Mouse (Mus musculus): ENCODE results near the gene Dmbx1.

Dmbx1 gene

DNA sequence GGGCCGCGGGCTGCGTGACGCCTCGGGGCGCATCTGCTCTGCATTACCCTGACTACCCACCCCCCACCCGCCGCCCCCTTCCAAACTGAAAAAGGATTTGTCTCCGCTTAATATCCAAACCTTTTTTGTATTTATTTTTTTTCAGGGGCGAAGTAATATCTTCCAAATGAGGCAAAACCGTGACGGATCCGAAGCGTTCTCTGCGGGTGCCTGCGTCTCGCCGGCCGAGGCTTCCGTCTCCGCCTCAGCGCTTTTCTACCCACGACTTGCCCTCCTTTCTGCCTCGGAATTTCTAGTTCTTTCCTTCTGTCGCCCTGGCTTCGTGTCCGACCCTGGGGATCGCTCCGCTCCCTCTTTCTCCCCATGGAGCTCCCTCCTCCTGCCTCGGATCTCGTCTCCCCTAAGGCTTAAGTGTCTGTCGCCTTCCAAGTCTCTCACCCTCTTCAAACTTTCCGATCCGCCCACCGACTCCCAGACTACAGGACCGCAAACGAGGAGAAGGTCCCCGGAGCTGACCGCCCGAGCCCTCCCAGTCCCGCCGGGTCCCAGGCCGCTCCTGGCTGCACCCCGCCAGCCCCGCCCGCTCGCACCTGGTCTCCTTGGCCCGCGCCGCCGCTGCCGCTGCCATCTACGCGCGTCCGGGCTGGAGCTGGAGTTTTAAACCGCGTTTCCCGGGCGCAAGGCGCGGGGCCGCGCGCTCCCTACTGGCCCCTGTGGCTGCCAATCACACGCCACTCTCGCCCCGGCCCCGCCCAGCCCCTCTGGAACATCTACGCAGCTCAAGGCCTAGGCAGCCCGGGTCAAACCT is at the start of gene Dmbx1:
Gene Dmbx1, minus strand, starts transcription at position 632 of the 808 bp plus-strand sequence.
- peak; percentile 61 for DNase-seq (ENCODE audit: low spot score)

DNA sequence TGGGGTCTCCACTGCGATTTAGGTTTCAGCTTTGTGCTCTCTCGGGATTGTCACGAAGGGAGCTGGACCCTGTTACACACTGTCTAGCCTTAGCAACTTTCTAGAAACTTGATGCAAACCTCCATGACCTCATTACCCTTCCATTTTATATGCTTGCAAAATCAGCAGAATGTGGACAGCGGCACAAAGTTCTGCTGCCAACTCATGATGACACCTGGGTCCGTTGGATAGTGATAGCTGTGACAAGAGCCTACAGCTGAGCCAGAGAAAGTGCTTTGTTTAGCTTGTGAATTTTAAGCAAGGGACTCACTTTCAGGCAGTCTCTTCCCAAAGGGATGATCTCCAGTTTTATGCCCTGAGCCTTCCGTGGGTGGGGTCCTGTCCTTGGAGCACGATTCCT is 49.7 kb upstream of the Dmbx1 start:
- DNase-seq (ENCODE audit: low spot score), result no peak

DNA sequence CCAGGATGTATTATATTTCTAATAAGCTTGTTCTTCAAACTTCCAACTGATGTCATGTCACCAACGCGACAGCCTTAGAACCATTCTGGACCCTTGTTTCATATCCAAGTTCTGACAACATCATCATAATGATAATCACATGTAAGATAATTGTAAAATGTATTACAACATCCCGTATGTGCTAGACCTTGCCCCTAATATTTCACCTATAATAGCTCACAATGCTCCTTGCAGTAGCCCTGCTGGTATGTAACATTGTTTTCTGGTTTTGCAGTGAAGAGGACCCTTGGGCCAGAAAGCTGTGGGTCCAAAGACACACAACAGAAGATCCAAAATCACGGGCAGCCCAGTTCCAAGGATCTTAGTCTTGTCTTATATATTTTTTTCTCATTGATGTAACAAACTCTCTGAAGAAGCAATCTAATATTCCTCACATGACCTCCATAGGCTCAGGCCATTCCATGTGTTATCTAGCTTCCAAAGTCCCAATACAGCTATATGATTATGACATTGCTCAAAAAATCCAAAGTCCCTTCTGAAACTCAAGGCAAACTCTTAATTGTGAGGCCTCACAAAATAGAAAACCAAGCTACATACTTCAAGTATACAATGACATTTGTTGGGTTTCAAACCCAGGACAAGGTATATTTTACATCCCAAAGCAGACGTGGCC is 48.3 kb upstream of the Dmbx1 start:
- no peak for DNase-seq (ENCODE audit: low spot score)

DNA sequence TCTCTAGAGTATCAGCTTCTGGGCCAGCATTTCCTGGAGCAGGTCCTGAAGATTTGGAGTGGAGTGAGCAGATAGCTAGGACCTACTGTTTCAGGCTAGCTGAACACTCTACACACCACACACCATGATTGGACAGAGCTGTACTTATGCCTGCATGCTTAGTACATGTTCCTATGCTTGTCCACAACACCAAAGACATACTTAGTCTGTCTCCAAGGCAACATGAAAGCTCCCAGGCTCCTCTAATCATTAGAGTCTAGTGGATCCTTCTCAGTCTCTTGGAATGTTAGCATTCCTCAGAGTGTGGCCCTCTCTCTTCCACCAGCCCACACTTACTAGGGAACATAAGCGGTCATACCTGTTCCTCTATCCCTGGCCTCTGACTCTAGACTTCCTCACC is 47.7 kb upstream of the Dmbx1 start:
- DNase-seq (ENCODE audit: low spot score), result no peak

DNA sequence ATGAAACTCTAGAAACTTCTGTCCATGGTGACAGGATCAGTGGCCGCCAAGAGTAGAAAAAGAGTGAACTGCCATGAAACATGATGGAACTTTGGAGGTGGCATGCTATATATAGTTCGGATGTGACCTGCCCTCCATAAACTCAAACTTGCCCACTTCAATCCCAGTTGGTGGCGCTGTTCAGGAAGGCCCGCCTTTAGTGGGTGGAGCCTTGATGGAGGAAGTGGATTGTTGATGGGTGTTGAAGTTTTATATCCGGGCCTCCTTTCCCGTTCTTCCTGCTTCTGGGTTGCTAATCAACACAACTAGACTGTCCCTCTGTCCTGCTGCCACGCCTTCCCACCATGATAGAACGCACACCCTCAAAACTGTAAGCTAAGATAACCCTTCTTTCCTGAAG is 45.2 kb upstream of the Dmbx1 start:
- no peak for DNase-seq (ENCODE audit: low spot score)

DNA sequence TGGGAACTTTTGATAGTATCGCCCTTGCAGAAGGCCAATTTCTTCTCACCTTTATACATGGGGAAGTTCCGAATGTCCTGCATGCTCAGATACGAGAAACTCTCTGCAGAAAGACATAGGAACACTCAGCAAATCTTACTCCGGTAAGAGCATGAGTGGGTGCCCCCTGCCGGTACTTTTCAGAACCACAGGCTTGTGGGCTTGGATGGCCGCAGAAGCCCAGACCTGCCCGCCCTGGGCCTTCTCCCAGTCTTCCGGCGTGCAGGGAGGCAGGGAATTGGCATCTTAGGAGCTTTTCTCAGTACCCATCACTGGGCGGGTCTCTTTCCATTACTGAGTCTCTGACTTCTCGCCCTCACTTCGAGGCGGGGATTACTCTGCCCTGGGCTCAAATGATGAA is 44.4 kb upstream of the Dmbx1 start:
- peak; percentile 95 for DNase-seq (ENCODE audit: low spot score)

DNA sequence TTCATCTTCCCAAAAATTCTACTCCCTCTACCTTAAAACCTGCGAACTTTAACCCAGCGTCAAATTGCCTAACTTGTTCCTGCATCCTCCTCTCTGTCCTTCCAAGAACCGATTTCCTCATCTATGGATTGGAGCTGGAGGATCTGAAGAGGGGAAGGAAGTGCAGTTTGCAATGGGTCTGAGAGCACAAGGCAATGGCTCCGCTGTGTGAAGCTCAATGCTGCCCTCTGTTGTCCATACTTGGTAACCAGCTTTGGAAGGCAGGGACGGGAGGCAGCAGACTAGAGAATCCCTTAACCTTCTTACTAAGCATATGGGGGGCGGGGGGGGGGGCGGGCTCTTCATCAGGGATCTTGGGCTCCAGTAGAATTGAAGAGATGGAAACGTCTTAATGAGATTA is 41.0 kb upstream of the Dmbx1 start:
- peak; percentile 94 for DNase-seq (ENCODE audit: low spot score)

DNA sequence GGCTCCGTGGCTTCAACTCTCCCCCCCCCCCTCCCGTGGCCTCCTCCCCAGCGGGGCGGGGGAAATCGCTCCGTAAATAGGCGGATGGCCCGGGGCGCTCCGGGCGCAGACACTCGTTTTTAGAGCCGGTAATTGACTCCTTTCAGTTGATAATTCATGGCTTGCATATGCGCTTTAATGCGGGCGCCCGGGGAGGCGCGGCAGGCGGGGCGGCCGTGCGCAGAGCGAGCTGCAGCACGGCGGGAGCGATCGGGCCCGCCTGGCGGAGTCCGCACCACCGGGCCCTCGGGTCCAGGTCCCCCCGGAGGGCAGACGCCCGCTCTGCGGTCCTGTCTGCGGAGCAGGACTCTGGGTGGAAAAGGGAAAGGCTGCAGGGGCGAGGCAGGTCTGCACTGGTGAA is 39.7 kb upstream of the Dmbx1 start:
- no peak for DNase-seq (ENCODE audit: low spot score)

DNA sequence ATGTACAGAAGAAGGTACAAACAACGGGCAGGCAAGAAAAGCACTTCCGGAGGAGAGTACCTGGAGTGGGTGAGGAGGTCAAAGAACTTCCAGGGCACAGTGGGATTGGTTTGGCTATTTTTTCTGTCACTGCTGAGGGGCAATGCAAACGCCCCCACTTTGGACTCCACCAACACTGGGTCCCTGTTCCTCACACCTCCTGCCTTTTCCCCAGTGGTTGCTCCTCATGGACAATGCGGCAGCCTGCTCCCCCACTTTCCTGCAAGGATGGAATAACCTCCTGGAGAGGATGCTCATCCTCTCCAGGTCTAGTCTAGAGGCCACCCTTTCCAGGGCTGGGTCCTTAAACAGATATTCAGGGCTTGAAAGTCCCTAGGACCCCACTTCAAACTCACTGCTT is 39.2 kb upstream of the Dmbx1 start:
- no peak for DNase-seq (ENCODE audit: low spot score)

DNA sequence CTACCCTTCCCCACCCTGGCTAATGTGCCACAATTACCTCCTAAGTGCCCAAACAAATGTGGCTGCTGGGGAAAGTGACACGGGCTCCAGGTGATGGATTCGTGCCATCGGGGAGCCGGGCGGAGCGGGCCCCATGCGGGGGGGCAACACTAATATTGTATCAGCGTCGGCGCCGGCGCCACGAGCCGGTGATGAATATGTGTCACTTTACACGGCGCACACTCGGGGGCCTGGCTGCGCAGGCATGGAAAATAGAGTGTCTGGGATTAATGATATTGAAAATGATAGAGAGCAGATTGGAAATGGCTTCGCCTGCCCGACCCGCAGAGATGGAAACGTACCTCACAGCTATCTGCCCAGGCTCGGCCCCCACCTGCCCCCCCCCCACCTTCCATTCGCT is 32.8 kb upstream of the Dmbx1 start:
- no peak for DNase-seq (ENCODE audit: low spot score)

DNA sequence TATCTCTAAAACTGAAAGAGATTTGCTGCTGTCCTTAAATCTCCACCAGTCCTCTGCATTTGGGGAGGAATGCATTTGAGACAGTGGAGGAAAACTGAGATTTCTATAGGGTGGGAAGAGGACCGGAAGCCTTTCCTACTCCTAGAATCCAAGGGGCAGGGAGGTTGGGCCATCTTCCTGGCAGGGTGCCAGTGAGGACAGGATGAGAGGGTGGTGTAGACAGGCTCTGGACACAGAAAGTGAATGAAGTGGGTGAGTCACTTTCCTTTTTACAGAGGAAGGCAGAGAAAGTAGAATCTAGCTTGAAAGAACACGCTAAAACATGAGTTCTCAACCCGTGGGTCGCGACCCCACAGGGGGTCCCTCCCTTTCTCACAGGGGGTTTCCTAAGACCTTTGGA is 24.7 kb upstream of the Dmbx1 start:
- DNase-seq (ENCODE audit: low spot score), result no peak

DNA sequence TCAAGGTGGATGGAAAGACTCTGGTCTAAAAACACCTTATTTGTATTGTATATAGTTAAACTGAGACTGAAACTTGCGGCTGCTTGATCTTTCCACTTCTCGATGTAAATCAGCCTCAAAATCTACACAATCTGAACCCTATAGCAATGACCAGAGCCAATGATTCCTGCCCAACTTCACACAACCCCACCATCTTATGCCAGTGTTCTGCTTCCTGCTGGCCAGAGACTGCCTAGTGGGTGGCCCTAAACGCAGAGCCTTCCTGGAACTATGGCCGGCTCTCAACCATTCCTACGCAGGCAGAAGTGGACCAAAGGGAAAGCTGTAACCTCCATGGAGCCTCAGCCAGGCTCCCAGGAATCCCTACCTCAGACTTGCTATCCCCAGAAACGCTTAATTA is 24.0 kb upstream of the Dmbx1 start:
- DNase-seq (ENCODE audit: low spot score), result no peak

DNA sequence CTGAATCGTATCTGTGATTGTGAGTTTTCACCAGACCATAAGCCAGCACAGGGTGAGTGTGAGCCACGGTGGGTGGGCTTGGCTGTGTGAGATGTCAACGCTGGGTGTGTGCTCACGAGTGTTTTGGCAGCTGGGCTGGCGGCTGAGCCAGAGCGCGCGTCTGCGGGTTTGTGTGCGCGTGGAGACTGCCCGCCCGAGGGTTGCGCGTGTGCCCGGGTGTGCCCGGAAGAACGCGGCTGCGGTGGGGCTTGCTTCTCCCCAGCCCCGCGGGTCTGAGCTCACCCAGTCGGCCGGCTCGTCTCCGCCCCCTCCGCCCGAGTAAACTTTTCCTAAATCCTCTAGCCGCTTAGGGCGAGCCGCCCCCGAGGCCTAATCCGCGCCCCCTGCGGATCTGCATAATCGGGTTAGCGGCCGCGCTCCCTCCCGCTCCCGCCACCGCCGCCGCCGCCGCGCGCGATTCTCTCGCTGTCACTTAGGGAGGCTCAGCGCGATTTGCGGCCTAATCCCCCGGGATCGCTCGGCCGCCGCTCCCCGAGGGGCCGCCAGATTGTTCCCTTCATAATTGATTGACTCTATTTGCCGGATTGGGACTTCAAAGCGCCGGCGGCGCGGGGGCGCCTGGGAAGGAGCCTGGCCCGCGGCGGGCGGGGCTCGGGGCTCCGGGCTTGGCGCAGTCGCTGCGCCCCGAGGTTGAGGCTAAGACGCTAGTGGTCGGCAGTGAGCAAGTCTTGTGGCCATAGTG is 23.1 kb upstream of the Dmbx1 start:
- DNase-seq (ENCODE audit: low spot score), result peak; percentile 81

DNA sequence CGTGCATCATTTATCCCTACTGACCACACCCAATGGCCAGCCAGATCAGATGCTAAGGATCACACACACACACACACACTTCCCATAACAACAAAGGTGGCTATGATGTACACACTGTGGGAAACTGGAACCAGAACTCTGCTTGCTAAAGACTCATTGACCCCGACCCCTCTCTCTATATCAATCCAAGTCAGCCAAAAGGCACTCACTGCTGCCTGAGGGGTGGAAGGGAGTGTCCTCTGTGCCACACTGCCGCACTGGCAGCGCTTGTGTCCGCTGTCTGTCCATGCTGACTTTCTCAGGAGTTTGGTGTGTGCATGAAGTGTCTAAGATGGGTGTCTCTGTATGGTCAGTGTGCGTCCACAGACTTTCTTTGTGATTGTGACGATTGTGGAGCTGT is 22.3 kb upstream of the Dmbx1 start:
- no peak for DNase-seq (ENCODE audit: low spot score)

DNA sequence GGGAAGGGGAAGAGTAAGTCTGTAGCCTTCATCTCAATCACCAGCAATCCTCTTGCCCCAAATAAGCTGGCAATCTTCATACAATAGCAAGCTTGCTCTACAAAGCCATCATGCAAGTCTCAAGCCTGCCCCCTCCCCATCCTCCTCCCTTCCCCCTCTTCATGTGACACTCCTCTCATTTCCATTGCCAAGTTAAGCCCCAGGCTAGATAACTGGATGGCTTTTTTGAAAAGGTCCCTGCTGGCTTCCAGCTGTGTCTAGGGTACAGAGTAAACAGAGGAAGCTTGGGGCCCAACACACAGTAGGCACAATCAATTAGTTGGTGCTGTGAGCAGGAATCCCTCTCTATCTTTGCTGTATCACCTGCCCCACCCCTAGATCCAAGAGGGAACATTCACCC is 19.8 kb upstream of the Dmbx1 start:
- no peak for DNase-seq (ENCODE audit: low spot score)

DNA sequence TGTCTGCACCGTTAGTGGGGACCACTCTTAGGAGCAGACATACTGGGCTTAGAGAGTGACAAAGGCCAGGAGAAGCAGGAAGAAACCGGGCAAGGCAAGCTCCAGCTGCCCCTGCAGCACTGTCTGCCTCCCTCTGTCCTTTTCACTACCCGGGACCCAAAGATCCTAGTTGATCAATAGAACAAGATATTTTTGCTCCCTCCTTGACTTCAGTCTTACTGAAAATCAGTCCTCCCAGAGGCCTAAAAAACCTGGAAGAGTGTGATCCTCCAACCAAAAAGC is 15.7 kb upstream of the Dmbx1 start:
- DNase-seq (ENCODE audit: low spot score), result no peak

DNA sequence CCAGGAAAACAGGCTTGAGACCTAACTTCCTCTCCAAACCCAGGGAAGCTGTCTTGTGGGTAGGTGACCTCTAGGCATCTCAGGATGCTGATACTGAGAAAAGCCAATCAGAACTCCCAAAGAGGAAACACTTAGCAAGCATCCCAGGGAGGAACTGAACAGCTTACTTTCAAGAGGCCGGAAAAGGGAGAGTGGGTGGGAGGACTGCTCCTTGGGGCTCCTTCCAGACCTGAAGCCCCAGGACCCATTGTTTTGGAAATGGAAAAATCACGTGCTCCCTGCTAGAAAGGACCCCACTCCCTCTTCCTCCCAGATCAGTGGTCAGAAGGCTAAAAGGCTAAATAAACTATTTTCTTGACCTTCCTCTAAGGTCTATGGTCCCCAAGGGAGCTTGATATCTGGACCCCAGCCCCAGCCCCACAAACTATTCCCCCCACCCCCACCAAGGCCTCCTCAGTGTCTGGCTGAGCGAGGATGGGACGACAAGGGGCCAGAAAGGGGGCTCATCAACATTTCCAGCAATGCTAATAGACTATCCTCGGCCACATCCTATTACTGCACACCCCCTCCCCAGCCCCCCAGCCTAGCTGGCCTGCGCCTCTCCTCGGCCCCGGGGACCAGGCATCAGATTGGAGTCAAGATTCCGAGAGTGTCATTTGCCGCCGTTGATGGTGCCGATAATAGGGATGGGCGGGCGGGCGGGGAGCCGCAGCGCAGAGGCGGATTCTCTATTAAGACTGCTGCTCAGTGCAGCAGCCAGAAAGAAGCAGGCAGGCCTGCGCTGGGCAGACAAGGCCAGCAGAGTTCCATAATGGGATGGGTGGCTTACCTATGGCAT is 15.1 kb upstream of the Dmbx1 start:
- no peak for DNase-seq (ENCODE audit: low spot score)

DNA sequence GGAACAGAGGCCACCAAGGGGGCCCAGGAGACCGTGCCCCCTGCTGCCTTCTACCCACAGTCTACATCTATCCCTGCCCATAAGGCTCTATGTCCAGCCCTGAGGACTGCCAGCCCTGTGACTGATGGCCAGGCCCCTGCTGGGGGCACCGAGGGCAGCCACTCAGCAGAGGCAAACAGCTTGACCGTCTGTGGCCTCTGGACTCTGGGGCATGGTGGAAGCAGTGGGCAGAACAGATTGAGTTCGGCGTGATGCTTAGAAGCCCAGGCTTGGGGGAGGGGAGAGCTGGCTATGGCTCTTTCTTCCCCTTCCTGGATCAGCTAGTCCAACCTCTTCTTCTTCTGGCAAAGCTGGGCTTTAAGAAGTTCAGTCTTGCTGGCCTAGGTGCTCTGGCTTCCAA is 13.8 kb upstream of the Dmbx1 start:
- DNase-seq (ENCODE audit: low spot score), result peak; percentile 38

DNA sequence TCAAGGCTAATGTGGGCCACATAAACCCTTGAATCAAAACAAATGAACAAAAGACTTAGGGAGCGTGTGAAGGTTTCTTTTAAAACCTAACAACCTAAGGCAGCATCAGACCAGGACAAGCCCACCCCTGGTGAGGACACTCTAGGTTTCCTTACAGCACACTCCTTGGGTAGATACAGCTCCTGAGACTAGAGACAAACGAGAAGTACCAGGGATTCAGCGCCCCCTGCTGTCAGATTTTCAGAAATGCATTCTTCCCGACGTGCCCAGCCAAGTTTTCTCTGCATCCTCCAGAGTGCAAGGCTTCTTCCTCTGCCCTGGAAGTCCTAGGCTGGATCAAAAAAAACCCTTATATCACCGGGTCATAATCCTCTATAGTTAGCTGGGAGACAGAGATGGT is 13.0 kb upstream of the Dmbx1 start:
- peak; percentile 89 for DNase-seq (ENCODE audit: low spot score)

DNA sequence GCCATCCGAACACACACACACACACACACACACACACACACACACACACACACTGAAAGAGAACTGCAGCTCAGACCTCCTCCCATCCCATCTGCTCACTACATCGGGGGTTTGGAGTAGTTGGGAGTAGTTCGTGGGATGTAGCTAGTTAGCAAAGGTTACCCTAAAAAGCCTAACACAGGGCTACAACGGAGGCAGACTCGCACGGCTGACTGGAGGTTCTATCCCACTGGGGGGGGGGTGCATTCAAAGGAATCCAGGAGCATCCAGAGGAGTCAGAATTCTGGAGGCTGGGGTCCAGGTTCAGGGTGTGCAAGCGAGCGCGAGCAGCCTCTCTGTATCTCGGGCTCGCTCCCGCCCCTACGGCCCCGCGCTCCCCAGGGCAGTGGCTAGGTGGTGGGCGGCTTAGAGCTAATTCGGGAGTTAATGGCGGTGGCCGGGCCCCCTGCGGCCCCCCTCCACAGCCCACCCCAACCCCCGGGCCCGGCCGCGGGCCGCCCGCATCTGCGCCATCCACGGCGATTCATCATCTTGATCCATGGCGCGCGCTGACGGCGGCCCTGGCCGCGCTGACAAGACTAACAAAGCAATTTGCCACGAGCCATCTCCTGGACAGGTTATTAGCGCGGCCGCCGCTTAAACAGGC is 4.1 kb upstream of the Dmbx1 start:
- DNase-seq (ENCODE audit: low spot score), result no peak

DNA sequence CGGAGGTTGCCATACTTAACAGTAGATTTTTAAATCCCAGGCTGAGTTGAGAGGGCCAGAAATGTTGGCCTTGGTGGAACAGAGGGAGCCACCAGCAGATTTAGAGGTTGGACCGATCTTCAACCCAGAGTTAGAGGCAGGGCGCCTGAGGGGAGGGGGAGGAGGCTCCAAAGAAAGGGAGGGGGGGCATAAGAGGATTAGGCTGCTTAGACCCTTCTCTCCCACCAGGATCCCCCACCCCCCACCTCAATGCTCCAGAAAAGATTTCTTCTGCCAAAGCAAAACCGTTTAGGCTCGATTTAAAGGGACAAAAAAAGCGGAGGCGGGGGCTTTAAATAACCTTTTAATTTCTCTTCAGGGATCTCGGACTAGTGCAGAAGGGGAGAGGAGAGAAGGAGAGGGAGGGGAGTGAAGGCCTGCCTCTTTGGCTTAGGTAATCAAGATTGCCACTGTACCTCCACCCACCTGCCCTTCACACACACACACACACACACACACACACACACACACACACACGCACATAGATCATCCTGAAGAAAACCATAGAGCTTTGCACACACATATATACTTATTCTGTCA is 1.6 kb upstream of the Dmbx1 start:
- DNase-seq (ENCODE audit: low spot score), result no peak

DNA sequence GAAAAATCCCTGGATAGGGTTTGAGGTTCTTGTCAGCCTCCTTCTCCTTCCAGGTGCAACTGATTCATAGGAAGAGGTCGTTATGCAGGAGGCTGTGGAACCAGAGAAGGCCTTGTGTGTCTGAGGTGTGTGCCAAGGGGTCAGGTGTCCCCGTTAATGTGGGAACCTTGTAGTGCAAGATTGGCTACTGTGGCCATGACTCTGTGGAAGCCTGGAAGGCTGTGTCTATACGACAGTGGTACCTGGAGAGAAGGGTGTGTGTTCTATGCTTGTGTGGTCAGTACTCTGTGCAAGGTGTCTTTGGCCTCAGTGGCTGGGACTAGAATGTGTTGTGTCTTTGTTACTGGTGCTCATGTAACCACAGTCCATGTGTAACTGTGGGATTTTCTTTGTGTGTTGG is 955 bp upstream of the Dmbx1 start:
- DNase-seq (ENCODE audit: low spot score), result no peak

All from retina, embryonic 14.5 days (tissue).